Mouse (Mus musculus): ENCODE results near the gene Vmn1r120. TPM values are rescaled to one million over a fixed set of nuclear protein-coding genes. Genes with fewer than 3 reads are reported as not detected.
"Not testable (repeated sequence)": the region's sequence is repeated elsewhere in the genome, so short reads cannot be mapped to it uniquely, and the experiment has no call there.

Vmn1r120 gene
- total RNA-seq (2021) = not detected

GRCm38 (mm10) chr7:21053684-21054083, at the start of gene Vmn1r120:
Gene Vmn1r120 (minus strand): TSS chr7:21053784.
- intact Hi-C loops (cut with DNase I); DNase-seq: not testable (repeated sequence)

GRCm38 (mm10) chr7:21098413-21098812, 44.8 kb upstream of the Vmn1r120 start, which contains the start of gene Vmn1r121:
Gene Vmn1r121 (minus strand): TSS chr7:21098513.
- DNase-seq; intact Hi-C loops (cut with DNase I): not testable (repeated sequence)

GRCm38 (mm10) chr7:21012355-21012754, 41.2 kb downstream of the Vmn1r120 start, which contains the start of gene Vmn1r119:
Gene Vmn1r119 (minus strand): TSS chr7:21012455.
- DNase-seq; intact Hi-C loops (cut with DNase I): not testable (repeated sequence)

Other genes with a start within 250 kb of the Vmn1r120 start
- gene Vmn1r114, start 241.6 kb downstream of the Vmn1r120 start, total RNA-seq (2021) = not detected
- not detected for gene Vmn1r115, start 208.8 kb downstream of the Vmn1r120 start, total RNA-seq (2021)
- not detected for gene Vmn1r116, start 181.5 kb downstream of the Vmn1r120 start, total RNA-seq (2021)
- gene Vmn1r117, start 169.7 kb downstream of the Vmn1r120 start, total RNA-seq (2021) = not detected
- not detected for gene Vmn1r118, start 141.4 kb downstream of the Vmn1r120 start, total RNA-seq (2021)
- not detected for gene Vmn1r119, start 41.3 kb downstream of the Vmn1r120 start, total RNA-seq (2021)
- gene Vmn1r121, start 44.7 kb upstream of the Vmn1r120 start, total RNA-seq (2021) = not detected
- gene Vmn1r122, start 80.3 kb upstream of the Vmn1r120 start, total RNA-seq (2021) = not detected
- gene Vmn1r123, start 108.4 kb upstream of the Vmn1r120 start, total RNA-seq (2021) = not detected
- not detected for gene Gm5157, start 136.6 kb upstream of the Vmn1r120 start, total RNA-seq (2021)
- not detected for gene Vmn1r124, start 206.8 kb upstream of the Vmn1r120 start, total RNA-seq (2021)
- gene Vmn1r125, start 218.4 kb upstream of the Vmn1r120 start, total RNA-seq (2021) = not detected
- not detected for gene Vmn1r126, start 247.7 kb upstream of the Vmn1r120 start, total RNA-seq (2021)

Data from left cerebral cortex, postnatal 4 days (tissue).